Mouse (Mus musculus) bone marrow macrophage, adult 2 months (primary cell): ENCODE results near the gene Abca2.
A peak's percentile ranks its signal among the peaks of the same experiment; 100 is the strongest.

Source experiments
- CTCF ChIP-seq: IDR thresholded peaks from 2 replicates; pipeline ENCODE4 v1.5.1; 2012; ENCODE audit warnings: low read depth, mild to moderate bottlenecking, low read length, moderate library complexity
- POLR2A ChIP-seq: IDR thresholded peaks from 2 replicates; pipeline ENCODE4 v1.6.1; 2012; ENCODE audit warnings: mild to moderate bottlenecking, low read depth, low read length, borderline replicate concordance

DNA sequence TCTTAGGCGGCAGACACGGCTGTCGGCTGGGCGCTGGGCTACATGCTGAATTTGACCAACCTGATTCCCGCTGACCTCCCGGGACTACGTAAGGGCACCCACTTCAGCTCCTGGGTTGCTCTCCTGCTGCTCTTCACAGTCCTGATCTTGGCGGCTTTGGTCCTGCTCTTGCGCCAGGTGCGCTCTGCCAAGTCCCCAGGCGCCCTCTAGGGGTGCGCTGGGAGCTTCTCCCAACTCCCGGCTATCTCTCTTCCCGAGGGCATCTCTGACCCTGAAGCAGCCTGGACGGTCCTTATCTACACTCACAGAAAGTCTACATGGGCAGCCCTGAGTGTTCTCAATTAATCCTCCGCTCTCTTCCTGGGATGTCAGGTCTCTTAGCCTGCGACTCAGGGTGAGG lies 27.7 kb upstream of the Abca2 start:
- TF ChIP-seq CTCF (peak; percentile 41), POLR2A (no peak)
